Mouse (Mus musculus): ENCODE results near the gene Adam26b.
"Not testable (repeated sequence)": the region's sequence is repeated elsewhere in the genome, so short reads cannot be mapped to it uniquely, and the experiment has no call there.

Gene Adam26b

DNA sequence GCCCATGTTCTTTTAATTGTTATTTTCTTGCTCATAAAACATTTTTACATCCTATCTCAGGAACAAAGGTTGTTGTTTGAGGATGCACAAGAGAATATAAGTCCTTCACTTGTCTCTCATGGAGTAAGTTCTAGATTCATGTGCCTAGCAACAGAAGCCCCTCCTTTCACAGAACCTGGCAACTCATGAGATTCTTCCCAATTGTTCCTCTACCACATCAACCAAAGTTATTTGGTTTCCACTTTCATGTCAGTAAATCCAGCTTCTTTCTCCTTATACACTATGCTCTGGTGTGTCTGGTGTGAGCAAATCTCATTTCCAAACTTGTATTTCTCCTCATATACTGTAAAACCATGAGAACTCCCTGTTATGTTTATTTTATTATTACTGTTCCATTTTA, at the start of gene Adam26b:
TSS of gene Adam26b (minus strand) at position 101 of the 400 bp plus-strand sequence.
- in situ Hi-C loops (cut with MboI; ENCODE audit: low pct_unique_long_range_greater_than_20kb in 1 of 2, low sequenced_read_pairs in 2 of 2, unreplicated experiment in 1 of 2): not testable (repeated sequence)

DNA sequence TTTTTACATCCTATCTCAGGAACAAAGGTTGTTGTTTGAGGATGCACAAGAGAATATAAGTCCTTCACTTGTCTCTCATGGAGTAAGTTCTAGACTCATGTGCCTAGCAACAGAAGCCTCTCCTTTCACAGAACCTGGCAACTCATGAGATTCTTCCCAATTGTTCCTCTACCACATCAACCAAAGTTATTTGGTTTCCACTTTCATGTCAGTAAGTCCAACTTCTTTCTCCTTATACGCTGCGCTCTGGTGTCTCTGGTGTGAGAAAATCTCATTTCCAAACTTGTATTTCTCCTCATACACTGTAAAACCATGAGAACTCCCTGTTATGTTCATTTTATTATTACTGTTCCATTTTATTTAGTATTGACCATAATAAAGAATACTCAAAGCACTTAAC, 48.7 kb upstream of the Adam26b start, which contains the start of gene Adam26a:
TSS of gene Adam26a (minus strand) at position 101 of the 400 bp plus-strand sequence.
- in situ Hi-C loops (cut with MboI; ENCODE audit: low pct_unique_long_range_greater_than_20kb in 1 of 2, low sequenced_read_pairs in 2 of 2, unreplicated experiment in 1 of 2): not testable (repeated sequence)
